Mouse (Mus musculus) intestine, postnatal 0 days (tissue): ENCODE results near the gene Glis3. TPM values are rescaled to one million over a fixed set of nuclear protein-coding genes. Genes with fewer than 3 reads are reported as not detected.

Source experiments
- ATAC-seq: fragments of 200-750 bp; cut with Nextera tagmentation; 2 replicates; pipeline ENCODE4 v1.8.0; 2017; ENCODE audit warnings: mild to moderate bottlenecking, moderate TSS enrichment, moderate library complexity
- H3K27ac ChIP-seq: fragments of 300-500 bp; sonication (generic); 2 replicates; pipeline ENCODE4 v1.5.1; 2014; ENCODE audit warnings: mild to moderate bottlenecking, low read depth, low read length, moderate library complexity
- H3K27me3 ChIP-seq: fragments of 300-500 bp; sonication (generic); replicated peaks from 2 replicates; pipeline ENCODE4 v1.6.1; 2014; ENCODE audit warnings: low read length, mixed read lengths; ENCODE audit not compliant: control insufficient read depth, insufficient read depth
- H3K36me3 ChIP-seq: fragments of 300-500 bp; sonication (generic); 2 replicates; pipeline ENCODE4 v1.6.1; 2014; ENCODE audit warnings: mild to moderate bottlenecking, moderate library complexity; ENCODE audit not compliant: control insufficient read depth, insufficient read depth
- H3K4me1 ChIP-seq: fragments of 300-500 bp; sonication (generic); replicated peaks from 2 replicates; pipeline ENCODE4 v1.6.1; 2014; ENCODE audit warnings: antibody characterized with exemption, low read length, mixed read lengths; ENCODE audit not compliant: control insufficient read depth, insufficient read depth
- H3K4me2 ChIP-seq: fragments of 300-500 bp; sonication (generic); replicated peaks from 2 replicates; pipeline ENCODE4 v1.6.1; 2014; ENCODE audit warnings: low read depth, mild to moderate bottlenecking, moderate library complexity
- H3K4me3 ChIP-seq: fragments of 300-500 bp; sonication (generic); 2 replicates; pipeline ENCODE4 v1.5.1; 2014; ENCODE audit warnings: low read depth, low read length
- H3K9ac ChIP-seq: fragments of 300-500 bp; sonication (generic); 2 replicates; pipeline ENCODE4 v1.6.1; 2014; ENCODE audit warnings: mild to moderate bottlenecking, low read depth, low read length
- H3K9me3 ChIP-seq: fragments of 300-500 bp; sonication (generic); 2 replicates; pipeline ENCODE4 v1.6.1; 2016; ENCODE audit warnings: mixed run types; ENCODE audit not compliant: control insufficient read depth
- CTCF ChIP-seq: sonication (generic); IDR thresholded peaks from 2 replicates; pipeline ENCODE4 v1.5.1; 2016; ENCODE audit warnings: low read depth, mild to moderate bottlenecking, control low read depth, antibody characterized with exemption, moderate library complexity
- WGBS: fragments of 180-500 bp; shearing (Covaris S2); extraction: QIAGEN DNeasy Blood & Tissue Kit; methylation state at CpG from one replicate; pipeline ENCODE4 v1.1.7; 2014; 5-methylcytosine and 5-hydroxymethylcytosine counted together
- polyA plus RNA-seq: library from polyadenylated mRNA; unstranded; fragments of >200 nt; fragmentation: Nextera tagmentation; extraction: Ambion mirVana; gene quantifications from 2 replicates; pipeline ENCODE4 v1.2.1, GENCODE M21; 2015

The Glis3 gene
- polyA plus RNA-seq, 1 experiment from 2014 or later, result 0.86 TPM

DNA sequence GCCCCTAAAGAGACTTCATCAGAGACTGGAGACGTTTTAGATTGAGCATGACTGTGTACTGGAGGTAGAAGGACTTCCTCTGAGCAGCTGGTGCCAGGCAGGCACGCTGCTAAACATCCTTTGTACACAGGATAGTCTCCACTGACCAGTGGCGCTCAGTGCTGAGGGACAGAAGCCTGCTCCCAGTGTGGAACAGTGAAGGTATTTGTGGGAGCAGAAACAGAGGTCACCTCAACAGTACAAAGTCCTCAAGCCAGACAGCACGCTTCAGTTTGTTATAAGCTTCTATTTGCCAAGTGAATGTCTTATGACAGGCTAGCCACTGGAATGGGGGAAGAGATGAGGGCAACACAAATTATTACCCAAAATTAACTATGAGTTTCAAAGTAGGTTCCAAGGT lies 289.0 kb downstream of the Glis3 start:
- Histone ChIP-seq H3K4me3 (no peak overlapping the region), H3K9ac (no peak overlapping the region), H3K9me3 (no peaks in the 10 kb centered on the region), H3K36me3 (no peaks in the 10 kb centered on the region), H3K4me2 (no peak overlapping the region), H3K4me1 (no peaks in the 10 kb centered on the region), H3K27ac (no peak overlapping the region), H3K27me3 (no peaks in the 10 kb centered on the region)
- no peak for ATAC-seq
- 68% methylated on average over 4 of the region's 4 CpGs for WGBS
- TF ChIP-seq CTCF, result no peak

DNA sequence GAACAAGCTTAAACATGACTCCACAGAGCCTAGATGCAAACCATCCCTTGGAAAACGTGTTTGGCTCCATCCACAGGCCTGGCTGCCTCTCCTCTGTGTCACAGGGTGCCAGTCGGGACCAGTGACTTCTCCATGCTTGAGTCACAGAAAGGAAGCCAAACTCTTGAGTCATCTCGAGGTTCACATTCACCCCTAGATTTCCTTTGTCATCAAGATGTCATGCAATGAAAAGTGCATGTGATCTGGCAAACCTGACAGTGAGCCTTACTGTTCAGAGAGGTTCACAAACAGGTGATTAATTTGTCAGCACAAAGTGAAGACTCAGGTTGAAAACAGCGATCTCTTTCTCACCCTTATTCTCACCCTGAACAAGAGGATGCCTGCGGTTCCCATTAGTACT lies 290.7 kb downstream of the Glis3 start:
- H3K4me2 ChIP-seq, result no peak overlapping the region
- no peaks in the 10 kb centered on the region for H3K4me1 ChIP-seq
- H3K36me3 ChIP-seq, result no peaks in the 10 kb centered on the region
- 77% methylated on average over 5 of the region's 5 CpGs for WGBS
- no peak overlapping the region for H3K27ac ChIP-seq
- H3K9me3 ChIP-seq, result no peaks in the 10 kb centered on the region
- H3K27me3 ChIP-seq, result no peaks in the 10 kb centered on the region
- no peak overlapping the region for H3K9ac ChIP-seq
- no peak for TF ChIP-seq CTCF
- no peak for ATAC-seq
- H3K4me3 ChIP-seq, result no peak overlapping the region

DNA sequence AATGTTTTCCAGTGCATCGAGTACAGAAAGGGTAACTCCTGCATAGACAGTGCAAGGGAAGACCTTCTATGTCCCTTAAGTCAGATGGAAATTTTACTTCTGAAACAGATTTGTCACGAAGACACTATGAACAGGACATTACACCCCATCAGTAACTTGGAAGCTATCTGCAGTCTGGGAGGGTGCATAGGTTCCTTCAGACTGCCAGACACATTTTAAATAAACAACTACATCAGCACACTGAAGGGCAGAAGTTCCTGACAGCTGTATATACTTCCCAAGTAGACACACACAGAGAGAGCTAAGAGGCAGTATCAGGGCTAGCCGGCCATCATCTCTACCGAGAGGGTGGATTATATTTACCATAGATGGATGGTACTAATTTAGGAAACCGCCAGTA lies 296.5 kb downstream of the Glis3 start:
- H3K9ac ChIP-seq, result no peak overlapping the region
- no peak for ATAC-seq
- no peak overlapping the region for H3K4me3 ChIP-seq
- H3K9me3 ChIP-seq, result no peaks in the 10 kb centered on the region
- H3K4me1 ChIP-seq, result no peaks in the 10 kb centered on the region
- no peak for TF ChIP-seq CTCF
- WGBS, result 63% methylated on average over 5 of the region's 5 CpGs
- no peaks in the 10 kb centered on the region for H3K27me3 ChIP-seq
- no peak overlapping the region for H3K27ac ChIP-seq
- no peaks in the 10 kb centered on the region for H3K36me3 ChIP-seq
- H3K4me2 ChIP-seq, result no peak overlapping the region

DNA sequence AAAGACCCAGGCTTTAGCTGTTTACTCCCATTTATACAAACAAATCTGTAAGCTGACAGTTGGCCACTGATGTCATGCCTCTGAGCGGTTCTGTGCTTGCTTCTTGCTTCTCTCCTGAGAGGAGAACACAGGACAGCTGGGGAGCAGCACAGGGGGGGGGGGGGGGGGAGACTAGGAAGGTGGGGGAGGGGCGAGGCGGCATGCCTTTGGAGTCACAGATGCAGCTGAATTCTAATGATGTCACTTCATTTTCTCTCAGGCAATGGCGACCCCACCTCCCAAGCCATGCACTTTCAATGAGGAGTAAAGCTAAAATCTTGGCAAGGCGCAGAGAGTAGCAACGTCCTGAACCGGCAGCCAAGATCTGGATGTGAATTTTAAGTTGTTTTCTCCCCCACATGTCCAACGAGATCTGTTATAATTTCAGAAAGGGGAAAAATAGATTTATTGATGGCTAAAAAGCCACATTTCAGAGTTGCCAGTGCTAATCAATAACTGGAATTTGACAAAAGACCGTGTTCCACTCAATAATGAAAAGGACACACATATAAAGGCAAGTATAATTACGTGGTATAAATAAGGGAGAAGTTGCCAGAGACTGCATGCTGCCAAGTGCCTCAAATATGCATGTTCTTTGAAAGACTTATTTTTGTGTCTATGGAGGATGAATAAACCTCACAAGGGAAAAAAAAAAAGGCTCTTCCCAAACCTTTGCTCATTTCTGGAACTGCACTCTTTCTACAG lies 297.5 kb downstream of the Glis3 start:
- Histone ChIP-seq H3K36me3 (no peaks in the 10 kb centered on the region), H3K27me3 (no peaks in the 10 kb centered on the region), H3K4me2 (no peak overlapping the region), H3K9ac (no peak overlapping the region), H3K9me3 (no peaks in the 10 kb centered on the region), H3K27ac (no peak overlapping the region), H3K4me1 (no peaks in the 10 kb centered on the region), H3K4me3 (no peak overlapping the region)
- no peak for TF ChIP-seq CTCF
- WGBS, result 57% methylated on average over 10 of the region's 10 CpGs
- no peak for ATAC-seq

DNA sequence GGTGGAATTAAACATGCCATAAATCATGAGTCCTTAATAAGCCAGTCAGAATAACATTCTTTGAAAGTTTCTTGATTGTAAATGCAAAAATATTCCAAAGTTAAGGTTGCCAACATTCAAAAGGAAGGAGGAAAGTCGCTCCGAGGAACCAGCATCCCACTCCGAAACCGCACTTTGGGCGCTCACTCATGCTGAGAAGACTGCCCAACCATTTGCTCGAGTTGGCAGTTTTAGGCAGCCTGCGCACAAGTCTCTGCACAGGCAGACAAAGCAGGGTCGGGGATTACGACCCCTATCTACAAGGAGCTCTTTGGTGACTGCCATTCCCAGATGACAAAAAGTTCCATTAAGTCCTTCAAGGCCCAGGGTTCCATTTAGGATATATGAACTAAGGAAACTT lies 298.4 kb downstream of the Glis3 start:
- no peak for ATAC-seq
- H3K27ac ChIP-seq, result no peak overlapping the region
- H3K4me2 ChIP-seq, result no peak overlapping the region
- no peak for TF ChIP-seq CTCF
- no peaks in the 10 kb centered on the region for H3K4me1 ChIP-seq
- WGBS, result 83% methylated on average over 9 of the region's 9 CpGs
- H3K27me3 ChIP-seq, result no peaks in the 10 kb centered on the region
- no peak overlapping the region for H3K4me3 ChIP-seq
- H3K9ac ChIP-seq, result no peak overlapping the region
- no peaks in the 10 kb centered on the region for H3K9me3 ChIP-seq
- H3K36me3 ChIP-seq, result no peaks in the 10 kb centered on the region

DNA sequence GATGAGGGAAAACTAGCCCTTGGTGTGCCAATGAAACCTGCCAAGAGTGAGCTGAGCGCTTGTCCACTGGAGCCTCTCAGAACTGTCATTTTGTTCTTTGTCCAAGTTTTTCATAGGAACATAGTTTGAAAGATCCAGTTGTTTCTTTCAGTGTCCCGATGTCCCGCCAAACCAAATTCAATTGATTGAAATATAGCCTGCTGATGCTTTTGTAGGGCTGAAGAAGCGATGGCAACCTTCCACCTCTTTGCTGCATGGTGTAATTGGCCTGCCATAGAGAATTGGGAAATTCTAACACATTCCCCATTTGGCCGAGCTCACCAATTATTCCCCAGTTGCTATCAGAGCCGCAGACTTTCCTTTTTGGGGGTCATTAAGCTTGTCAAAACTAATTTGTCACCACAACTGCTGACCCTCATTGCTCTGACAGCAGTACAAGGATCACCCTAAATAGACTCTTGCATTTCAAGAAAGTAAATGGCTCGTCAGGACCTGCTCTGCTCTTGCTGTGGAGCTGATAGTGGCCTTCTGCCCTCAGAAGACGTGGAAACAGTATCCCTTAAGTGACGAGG lies 299.1 kb downstream of the Glis3 start:
- Histone ChIP-seq H3K27ac (no peak overlapping the region), H3K4me2 (no peak overlapping the region), H3K4me1 (no peaks in the 10 kb centered on the region), H3K9me3 (no peaks in the 10 kb centered on the region), H3K27me3 (no peaks in the 10 kb centered on the region), H3K4me3 (no peak overlapping the region), H3K9ac (no peak overlapping the region), H3K36me3 (no peaks in the 10 kb centered on the region)
- no peak for TF ChIP-seq CTCF
- 82% methylated on average over 9 of the region's 9 CpGs for WGBS
- ATAC-seq, result no peak
